8 mouse cellular contexts compared by ENCODE assay signal in the genomic region with DNA sequence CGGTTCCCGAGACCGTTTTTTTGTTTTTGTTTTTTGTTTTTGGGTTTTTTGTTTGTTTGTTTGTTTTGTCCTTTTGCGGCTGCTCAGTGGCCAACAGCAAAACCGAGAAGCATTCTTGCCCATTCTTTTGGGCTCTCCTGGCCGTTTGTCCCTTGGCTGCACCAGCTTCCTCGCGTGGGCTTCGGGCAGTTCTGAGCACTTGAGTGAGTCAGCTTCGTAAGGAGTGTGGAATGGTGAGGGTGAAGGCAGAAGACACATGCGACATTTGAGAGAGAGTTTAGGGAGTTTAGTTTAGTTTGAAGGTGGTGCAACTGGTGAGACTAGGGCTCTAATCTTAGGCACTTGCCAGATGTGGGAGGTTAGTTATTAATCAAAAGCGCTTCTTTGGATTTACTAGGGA. TPM values are rescaled to one million over a fixed set of nuclear protein-coding genes. Genes with fewer than 3 reads are reported as not detected.
A peak's percentile ranks its signal among the peaks of the same experiment; 100 is the strongest.
DNase-seq lines count a peak whose midpoint lies in the region; ATAC-seq and TF ChIP-seq lines count a peak whose summit lies in the region.

No protein-coding gene starts in this region.

- H3K27me3 ChIP-seq in erythroblast, embryonic 14.5 days (ENCODE audit: control insufficient read depth), result no peaks in the 10 kb centered on the region
- no peaks in the 10 kb centered on the region for H3K27me3 ChIP-seq in limb, embryonic 14.5 days (ENCODE audit: control insufficient read depth, insufficient read depth, low read length)
- H3K27me3 ChIP-seq in small intestine, adult 2 months (ENCODE audit: control insufficient read depth, insufficient read depth, low read length), result no peaks in the 10 kb centered on the region

- no peaks in the 10 kb centered on the region for H3K9me3 ChIP-seq in erythroblast, embryonic 14.5 days (ENCODE audit: control insufficient read depth, low read length)
- H3K9me3 ChIP-seq in limb, embryonic 14.5 days (ENCODE audit: control insufficient read depth, low read length), result no peaks in the 10 kb centered on the region

- TF ChIP-seq POLR2A in limb, embryonic 14.5 days (IDR thresholded peaks at IDR 0.05; ENCODE audit: borderline replicate concordance, extremely low read depth, insufficient read depth, insufficient read length), result no peak
- no peak for TF ChIP-seq POLR2A in small intestine, adult 2 months (IDR thresholded peaks at IDR 0.05; ENCODE audit: low read depth, low read length)

- whole genome bisulfite sequencing in limb, embryonic 14.5 days, result 10% methylated on average over 12 of the region's 12 CpGs
- WGBS in small intestine, adult 2 months, result 10% methylated on average over 12 of the region's 12 CpGs

- H3K4me3 ChIP-seq in erythroblast, embryonic 14.5 days (replicated peaks), result peak overlapping the region; percentile 76
- H3K4me3 ChIP-seq in limb, embryonic 14.5 days (replicated peaks; ENCODE audit: low read length), result peak overlapping the region; percentile 70
- H3K4me3 ChIP-seq in small intestine, adult 2 months (ENCODE audit: low read depth, low read length), result peak overlapping the region; percentile 74

- peak; percentile 27 for DNase-seq in thymus, postnatal 4 days
- DNase-seq in thymus, postnatal 14 days, result no peak
- no peak for DNase-seq in limb, embryonic 14.5 days (ENCODE audit: low spot score)
- no peak for DNase-seq in urinary bladder, postnatal 10 days (ENCODE audit: low spot score)
- no peak for DNase-seq in cerebellum, adult 11 months

- peaks cover 24% of the 10 kb centered on the region for H3K4me1 ChIP-seq in erythroblast, embryonic 14.5 days (ENCODE audit: control insufficient read depth)
- peaks cover 7% of the 10 kb centered on the region for H3K4me1 ChIP-seq in limb, embryonic 14.5 days (ENCODE audit: control insufficient read depth, insufficient read depth, low read length)
- H3K4me1 ChIP-seq in small intestine, adult 2 months (ENCODE audit: control insufficient read depth, insufficient read depth, insufficient read length, low read length), result peaks cover 6% of the 10 kb centered on the region; the same call in 1 of the 2 replicates

- peak overlapping the region; percentile 77 for H3K9ac ChIP-seq in limb, embryonic 14.5 days (ENCODE audit: low read depth, low read length, severe bottlenecking)

- H3K4me2 ChIP-seq in limb, embryonic 14.5 days (replicated peaks; ENCODE audit: low read depth, low read length, severe bottlenecking), result peak overlapping the region; percentile 72

- no peak for TF ChIP-seq CTCF in small intestine, adult 2 months (IDR thresholded peaks at IDR 0.05; ENCODE audit: extremely low read depth, insufficient read length, insufficient replicate concordance, low read depth, low read length)

- peak overlapping the region; percentile 82 for H3K27ac ChIP-seq in limb, embryonic 14.5 days (replicated peaks; ENCODE audit: low read depth, low read length)
- H3K27ac ChIP-seq in small intestine, adult 2 months (ENCODE audit: insufficient read depth, low read depth, low read length), result no peak overlapping the region

- no peak for ATAC-seq in erythroblast, adult 5-6 weeks (replicated peaks; ENCODE audit: low FRiP score, poor library complexity, severe bottlenecking)
- ATAC-seq in limb, embryonic 14.5 days (ENCODE audit: low FRiP score, low read depth), result no peak

- peaks cover 11% of the 10 kb centered on the region for H3K36me3 ChIP-seq in erythroblast, embryonic 14.5 days (ENCODE audit: control insufficient read depth)
- peaks cover 19% of the 10 kb centered on the region; the same call in 1 of the 2 replicates for H3K36me3 ChIP-seq in limb, embryonic 14.5 days (ENCODE audit: control insufficient read depth, insufficient read depth, low read length)
- H3K36me3 ChIP-seq in small intestine, adult 2 months (ENCODE audit: control insufficient read depth, insufficient read depth, low read length), result peaks cover 3% of the 10 kb centered on the region; the same call in 1 of the 2 replicates

RNA-seq across cellular contexts. Expression of gene Znrd1as, which starts 0.5 kb away (rescaled TPM):
- polyA plus RNA-seq in erythroblast, embryonic 14.5 days (2012), result 0.04 and 0.07 TPM in 2 replicates
- 3.8 TPM in 1 of 2 replicates, not detected in the other for total RNA-seq in erythroblast, adult 5-6 weeks (2015; ENCODE audit: low replicate concordance)
- total RNA-seq in erythroblast, adult 5-6 weeks (2017; ENCODE audit: low replicate concordance), result 0.51 and 7.0 TPM in 2 replicates
- polyA plus RNA-seq in limb, embryonic 14.5 days (2012; rRNA removed), result 1.8 and 5.9 TPM in 2 replicates
- 5.8 and 5.9 TPM in 2 replicates for polyA plus RNA-seq in limb, embryonic 14.5 days (2014; fragmentation: Nextera tagmentation; extraction: Ambion mirVana)
- 0.18 and 0.25 TPM in 2 replicates for polyA plus RNA-seq in small intestine, adult 2 months (2012; rRNA removed)

RNA-seq across cellular contexts. Expression of gene Znrd1, which starts 0.5 kb away (rescaled TPM):
- polyA plus RNA-seq in erythroblast, embryonic 14.5 days (2012), result 0.28 and 0.48 TPM in 2 replicates
- total RNA-seq in erythroblast, adult 5-6 weeks (2015; ENCODE audit: low replicate concordance), result 18.8 and 23.2 TPM in 2 replicates
- 5.7 and 11.0 TPM in 2 replicates for total RNA-seq in erythroblast, adult 5-6 weeks (2017; ENCODE audit: low replicate concordance)
- polyA plus RNA-seq in limb, embryonic 14.5 days (2012; rRNA removed), result 73.7 and 81.6 TPM in 2 replicates
- 103 and 108 TPM in 2 replicates for polyA plus RNA-seq in limb, embryonic 14.5 days (2014; fragmentation: Nextera tagmentation; extraction: Ambion mirVana)
- 14.3 and 23.8 TPM in 2 replicates for polyA plus RNA-seq in small intestine, adult 2 months (2012; rRNA removed)

RNA-seq across cellular contexts. Expression of gene Ppp1r11, which starts 7.3 kb away (rescaled TPM):
- polyA plus RNA-seq in erythroblast, embryonic 14.5 days (2012), result 7.6 and 9.0 TPM in 2 replicates
- total RNA-seq in erythroblast, adult 5-6 weeks (2015; ENCODE audit: low replicate concordance), result 21.9 and 35.5 TPM in 2 replicates
- total RNA-seq in erythroblast, adult 5-6 weeks (2017; ENCODE audit: low replicate concordance), result 8.8 and 14.4 TPM in 2 replicates
- 81.5 and 116 TPM in 2 replicates for polyA plus RNA-seq in limb, embryonic 14.5 days (2012; rRNA removed)
- polyA plus RNA-seq in limb, embryonic 14.5 days (2014; fragmentation: Nextera tagmentation; extraction: Ambion mirVana), result 125 and 128 TPM in 2 replicates
- 16.7 and 31.1 TPM in 2 replicates for polyA plus RNA-seq in small intestine, adult 2 months (2012; rRNA removed)

RNA-seq across cellular contexts. Expression of gene Rnf39, which starts 16.2 kb away (rescaled TPM):
- polyA plus RNA-seq in erythroblast, embryonic 14.5 days (2012), result not detected in 2 replicates
- not detected in 2 replicates for total RNA-seq in erythroblast, adult 5-6 weeks (2015; ENCODE audit: low replicate concordance)
- total RNA-seq in erythroblast, adult 5-6 weeks (2017; ENCODE audit: low replicate concordance), result not detected in 2 replicates
- 3.2 and 4.0 TPM in 2 replicates for polyA plus RNA-seq in limb, embryonic 14.5 days (2012; rRNA removed)
- 2.8 and 3.5 TPM in 2 replicates for polyA plus RNA-seq in limb, embryonic 14.5 days (2014; fragmentation: Nextera tagmentation; extraction: Ambion mirVana)
- polyA plus RNA-seq in small intestine, adult 2 months (2012; rRNA removed), result 3.6 and 16.0 TPM in 2 replicates

RNA-seq across cellular contexts. Expression of gene 2410137M14Rik, which starts 22.2 kb away (rescaled TPM):
- not detected in 2 replicates for polyA plus RNA-seq in erythroblast, embryonic 14.5 days (2012)
- not detected in 2 replicates for total RNA-seq in erythroblast, adult 5-6 weeks (2015; ENCODE audit: low replicate concordance)
- total RNA-seq in erythroblast, adult 5-6 weeks (2017; ENCODE audit: low replicate concordance), result not detected in 2 replicates
- polyA plus RNA-seq in limb, embryonic 14.5 days (2012; rRNA removed), result 0.53 and 0.58 TPM in 2 replicates
- polyA plus RNA-seq in limb, embryonic 14.5 days (2014; fragmentation: Nextera tagmentation; extraction: Ambion mirVana), result not detected in 2 replicates
- polyA plus RNA-seq in small intestine, adult 2 months (2012; rRNA removed), result not detected in 2 replicates

Comparison
In these comparisons a context has a peak if more than half of its experiments do, and no peak if none do; other contexts are left out.
1. RNA of gene Znrd1, which starts 0.5 kb away (polyA plus RNA-seq): 73.7 to 108 TPM in limb, embryonic 14.5 days and 14.3 to 23.8 TPM in small intestine, adult 2 months; 0.28 to 0.48 TPM in erythroblast, embryonic 14.5 days; every median in the first group is over 10 times any median in the second.
2. Peak in every context shown above with its lines, with median percentiles within 50 percentile points of each other: H3K4me3 ChIP-seq.